Mouse (Mus musculus): ENCODE measurements around the gene Idh3b. TPM values are rescaled to one million over a fixed set of nuclear protein-coding genes. Genes with fewer than 3 reads are reported as not detected.

Gene Idh3b
- polyA plus RNA-seq, 1 experiment from 2014 or later: 97.9 TPM

DNA sequence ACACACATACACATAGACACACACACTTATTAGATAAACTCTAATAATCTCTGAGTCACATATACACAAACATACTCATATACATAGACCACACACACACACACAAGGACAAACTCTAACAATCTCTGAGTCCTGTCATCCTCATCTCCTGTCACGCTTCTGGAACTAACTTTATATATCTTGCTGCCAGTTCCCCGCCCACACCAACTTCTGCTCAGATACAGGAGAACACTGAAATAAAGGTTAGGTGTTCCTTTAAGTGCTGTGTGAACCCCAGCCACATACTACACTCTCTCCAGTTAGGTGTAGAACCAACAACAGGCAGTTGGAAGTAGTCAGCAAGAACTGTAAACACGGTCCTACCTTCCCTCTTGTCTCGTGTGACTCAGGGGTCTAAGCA lies 23.5 kb downstream of the Idh3b start:
- Histone ChIP-seq H3K4me3 (ENCODE audit: low read depth, low read length) (no peak overlapping the region), H3K4me2 (replicated peaks; ENCODE audit: low read depth, low read length) (no peak overlapping the region), H3K27ac (ENCODE audit: low read length) (no peak overlapping the region), H3K9ac (replicated peaks; ENCODE audit: low read depth) (no peak overlapping the region), H3K4me1 (ENCODE audit: insufficient read depth, low read depth, low read length) (no peaks in the 10 kb centered on the region), H3K27me3 (replicated peaks; ENCODE audit: insufficient read depth, low read length) (no peaks in the 10 kb centered on the region), H3K9me3 (ENCODE audit: low read length) (no peaks in the 10 kb centered on the region), H3K36me3 (ENCODE audit: insufficient read depth, low read length) (no peaks in the 10 kb centered on the region)
- WGBS: 68% methylated on average over 4 of the region's 4 CpGs
- TF ChIP-seq EP300 (IDR thresholded peaks at IDR 0.05) (no peak), CTCF (IDR thresholded peaks at IDR 0.05) (no peak)
- DNase-seq (ENCODE audit: low spot score) (no peak), ATAC-seq (no peak)

DNA sequence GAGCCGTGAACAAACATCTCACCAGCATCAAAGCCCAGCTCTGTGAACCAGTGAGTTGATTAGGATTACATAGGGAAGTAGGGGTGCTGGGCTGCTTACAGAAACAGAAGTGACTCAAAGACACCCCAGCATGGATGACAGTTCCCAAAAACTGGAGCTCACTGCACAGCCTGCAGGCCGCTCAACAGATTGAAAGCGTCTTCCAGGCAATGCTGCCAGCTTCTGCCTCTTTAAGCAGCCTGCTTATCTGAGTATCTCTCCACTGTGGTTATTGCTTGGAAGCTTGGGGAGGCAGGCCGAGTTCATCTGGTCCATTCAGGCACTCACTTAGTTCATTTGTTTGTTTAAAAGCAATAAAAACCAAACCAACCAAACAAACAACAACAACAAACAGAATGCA lies 27.6 kb downstream of the Idh3b start:
- no peaks in the 10 kb centered on the region for H3K27me3 ChIP-seq (replicated peaks; ENCODE audit: insufficient read depth, low read length)
- H3K4me3 ChIP-seq (ENCODE audit: low read depth, low read length): no peak overlapping the region
- H3K9me3 ChIP-seq (ENCODE audit: low read length): no peaks in the 10 kb centered on the region
- H3K36me3 ChIP-seq (ENCODE audit: insufficient read depth, low read length): no peaks in the 10 kb centered on the region
- TF ChIP-seq CTCF (IDR thresholded peaks at IDR 0.05) (no peak), EP300 (IDR thresholded peaks at IDR 0.05) (no peak)
- 71% methylated on average over 4 of the region's 4 CpGs for WGBS
- H3K9ac ChIP-seq (replicated peaks; ENCODE audit: low read depth): no peak overlapping the region
- H3K27ac ChIP-seq (ENCODE audit: low read length): no peak overlapping the region
- ATAC-seq (no peak), DNase-seq (ENCODE audit: low spot score) (no peak)
- H3K4me2 ChIP-seq (replicated peaks; ENCODE audit: low read depth, low read length): no peak overlapping the region
- no peaks in the 10 kb centered on the region for H3K4me1 ChIP-seq (ENCODE audit: insufficient read depth, low read depth, low read length)

DNA sequence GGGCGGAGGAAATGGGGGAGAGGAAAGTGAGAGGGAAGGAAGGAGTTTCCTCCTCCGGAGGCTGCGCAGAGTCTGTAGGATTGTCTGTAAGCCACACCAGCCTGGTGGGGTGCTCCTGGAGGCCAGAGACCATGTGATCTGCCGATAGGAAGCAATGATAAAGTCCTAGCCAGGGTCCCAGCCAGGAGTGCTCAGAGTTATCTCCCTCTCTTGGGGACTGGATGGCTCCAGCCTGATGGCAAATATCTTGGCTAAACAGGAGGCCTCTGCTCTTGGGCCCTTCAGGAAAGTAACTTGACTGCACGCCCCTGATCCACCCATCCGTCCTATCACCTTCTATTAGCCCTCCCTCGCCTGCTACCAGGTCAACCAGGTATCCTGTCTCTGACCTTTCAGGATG lies 36.1 kb downstream of the Idh3b start:
- H3K9ac ChIP-seq (replicated peaks; ENCODE audit: low read depth): no peak overlapping the region
- DNase-seq (ENCODE audit: low spot score): no peak
- WGBS: 63% methylated on average over 7 of the region's 7 CpGs

DNA sequence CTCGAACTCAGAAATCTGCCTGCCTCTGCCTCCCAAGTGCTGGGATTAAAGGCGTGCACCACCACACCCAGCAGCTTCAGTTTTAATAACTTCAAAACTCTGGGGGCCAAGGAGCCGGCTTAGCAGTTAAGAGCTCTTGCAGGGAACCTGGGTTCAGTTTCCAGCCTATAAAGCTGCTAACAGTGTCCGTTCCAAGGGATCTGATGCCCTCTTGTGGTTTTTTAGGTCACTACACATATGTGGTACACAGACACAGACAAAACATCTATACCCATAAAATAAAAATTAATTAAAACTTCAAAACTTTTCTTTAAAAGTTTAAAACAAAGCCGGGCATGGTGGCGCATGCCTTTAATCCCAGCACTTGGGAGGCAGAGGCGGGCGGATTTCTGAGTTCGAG lies 37.4 kb downstream of the Idh3b start:
- no peak for ATAC-seq
- Histone ChIP-seq H3K27me3 (replicated peaks; ENCODE audit: insufficient read depth, low read length) (no peaks in the 10 kb centered on the region), H3K9ac (replicated peaks; ENCODE audit: low read depth) (no peak overlapping the region), H3K4me2 (replicated peaks; ENCODE audit: low read depth, low read length) (no peak overlapping the region), H3K36me3 (ENCODE audit: insufficient read depth, low read length) (no peaks in the 10 kb centered on the region), H3K9me3 (ENCODE audit: low read length) (no peaks in the 10 kb centered on the region), H3K4me3 (ENCODE audit: low read depth, low read length) (no peak overlapping the region), H3K4me1 (ENCODE audit: insufficient read depth, low read depth, low read length) (no peaks in the 10 kb centered on the region), H3K27ac (ENCODE audit: low read length) (no peak overlapping the region)
- WGBS: 38% methylated on average over 8 of the region's 9 CpGs
- DNase-seq (ENCODE audit: low spot score): peak; percentile 41
- TF ChIP-seq EP300 (IDR thresholded peaks at IDR 0.05) (no peak), CTCF (IDR thresholded peaks at IDR 0.05) (peak; percentile 65)

More for the DNA sequence above, 36.1 kb downstream of the Idh3b start:
- no peaks in the 10 kb centered on the region for H3K27me3 ChIP-seq (replicated peaks; ENCODE audit: insufficient read depth, low read length)
- no peak overlapping the region for H3K27ac ChIP-seq (ENCODE audit: low read length)
- no peaks in the 10 kb centered on the region for H3K4me1 ChIP-seq (ENCODE audit: insufficient read depth, low read depth, low read length)
- no peaks in the 10 kb centered on the region for H3K36me3 ChIP-seq (ENCODE audit: insufficient read depth, low read length)
- ATAC-seq: no peak
- no peaks in the 10 kb centered on the region for H3K9me3 ChIP-seq (ENCODE audit: low read length)
- no peak overlapping the region for H3K4me3 ChIP-seq (ENCODE audit: low read depth, low read length)
- TF ChIP-seq CTCF (IDR thresholded peaks at IDR 0.05): no peak
- no peak for TF ChIP-seq EP300 (IDR thresholded peaks at IDR 0.05)
- no peak overlapping the region for H3K4me2 ChIP-seq (replicated peaks; ENCODE audit: low read depth, low read length)

Other genes with a start within 250 kb of the Idh3b start
- gene Tgm6, start 172.1 kb downstream of the Idh3b start, polyA plus RNA-seq (2015; fragmentation: Nextera tagmentation; extraction: Ambion mirVana): not detected in 2 replicates
- 400 and 429 TPM in 2 replicates for gene Snrpb, start 105.1 kb downstream of the Idh3b start, polyA plus RNA-seq (2015; fragmentation: Nextera tagmentation; extraction: Ambion mirVana)
- not detected in 2 replicates for gene Tmc2, start 89.4 kb downstream of the Idh3b start, polyA plus RNA-seq (2015; fragmentation: Nextera tagmentation; extraction: Ambion mirVana)
- 56.1 and 63.8 TPM in 2 replicates for gene Nop56, start 10.1 kb downstream of the Idh3b start, polyA plus RNA-seq (2015; fragmentation: Nextera tagmentation; extraction: Ambion mirVana)
- gene Ebf4, start 10.6 kb upstream of the Idh3b start, polyA plus RNA-seq (2015; fragmentation: Nextera tagmentation; extraction: Ambion mirVana): 0.80 and 0.88 TPM in 2 replicates
- 13.9 and 14.9 TPM in 2 replicates for gene Cpxm1, start 113.0 kb upstream of the Idh3b start, polyA plus RNA-seq (2015; fragmentation: Nextera tagmentation; extraction: Ambion mirVana)
- gene Gm28372, start 120.7 kb upstream of the Idh3b start, polyA plus RNA-seq (2015; fragmentation: Nextera tagmentation; extraction: Ambion mirVana): 0.10 TPM in 1 of 2 replicates, not detected in the other
- gene 1700020A23Rik, start 120.7 kb upstream of the Idh3b start, polyA plus RNA-seq (2015; fragmentation: Nextera tagmentation; extraction: Ambion mirVana): not detected in 2 replicates
- gene Tmem239, start 121.9 kb upstream of the Idh3b start, polyA plus RNA-seq (2015; fragmentation: Nextera tagmentation; extraction: Ambion mirVana): not detected in 2 replicates
- 46.8 and 47.0 TPM in 2 replicates for gene Vps16, start 139.8 kb upstream of the Idh3b start, polyA plus RNA-seq (2015; fragmentation: Nextera tagmentation; extraction: Ambion mirVana)
- 6.8 and 8.0 TPM in 2 replicates for gene Pced1a, start 140.2 kb upstream of the Idh3b start, polyA plus RNA-seq (2015; fragmentation: Nextera tagmentation; extraction: Ambion mirVana)
- 46.1 and 52.1 TPM in 2 replicates for gene Ptpra, start 165.7 kb upstream of the Idh3b start, polyA plus RNA-seq (2015; fragmentation: Nextera tagmentation; extraction: Ambion mirVana)